Mouse (Mus musculus) kidney, embryonic 14.5 days (tissue): ENCODE measurements around the gene Olfr70. TPM values are rescaled to one million over a fixed set of nuclear protein-coding genes. Genes with fewer than 3 reads are reported as not detected.

Source experiments
- ATAC-seq: fragments of 200-750 bp; cut with Nextera tagmentation; 2 replicates; pipeline ENCODE4 v1.8.0; 2017; ENCODE audit warnings: moderate number of reproducible peaks, mild to moderate bottlenecking, moderate TSS enrichment, moderate library complexity; ENCODE audit not compliant: low FRiP score, low TSS enrichment
- H3K27ac ChIP-seq: fragments of 300-500 bp; sonication (generic); 2 replicates; pipeline ENCODE4 v1.5.1; 2014; ENCODE audit warnings: low read depth, mild to moderate bottlenecking, low read length, moderate library complexity, mixed read lengths
- H3K27me3 ChIP-seq: fragments of 300-500 bp; sonication (generic); 2 replicates; pipeline ENCODE4 v1.6.1; 2014; ENCODE audit warnings: mild to moderate bottlenecking, low read length; ENCODE audit not compliant: control insufficient read depth, insufficient read depth
- H3K36me3 ChIP-seq: fragments of 300-500 bp; sonication (generic); 2 replicates; pipeline ENCODE4 v1.6.1; 2014; ENCODE audit warnings: low read length, mixed read lengths; ENCODE audit not compliant: control insufficient read depth, insufficient read depth
- H3K4me1 ChIP-seq: fragments of 300-500 bp; sonication (generic); 2 replicates; pipeline ENCODE4 v1.6.1; 2014; ENCODE audit warnings: low read length, mixed read lengths; ENCODE audit not compliant: control insufficient read depth, insufficient read depth
- H3K4me2 ChIP-seq: fragments of 300-500 bp; sonication (generic); replicated peaks from 2 replicates; pipeline ENCODE4 v1.6.1; 2014; ENCODE audit warnings: low read depth, mild to moderate bottlenecking, low read length
- H3K4me3 ChIP-seq: fragments of 300-500 bp; sonication (generic); 2 replicates; pipeline ENCODE4 v1.5.1; 2014; ENCODE audit warnings: mild to moderate bottlenecking, low read length
- H3K9ac ChIP-seq: fragments of 300-500 bp; sonication (generic); 2 replicates; pipeline ENCODE4 v1.6.1; 2014; ENCODE audit warnings: low read depth, mild to moderate bottlenecking, low read length, moderate library complexity
- H3K9me3 ChIP-seq: fragments of 300-500 bp; sonication (generic); 2 replicates; pipeline ENCODE4 v1.6.1; 2016; ENCODE audit warnings: low read length; ENCODE audit not compliant: control insufficient read depth
- WGBS: fragments of 180-500 bp; shearing (Covaris S2); extraction: QIAGEN DNeasy Blood & Tissue Kit; methylation state at CpG from one replicate; pipeline ENCODE4 v1.1.7; 2014; 5-methylcytosine and 5-hydroxymethylcytosine counted together
- polyA plus RNA-seq: library from polyadenylated mRNA; unstranded; fragments of >200 nt; fragmentation: Nextera tagmentation; extraction: Ambion mirVana; gene quantifications from 2 replicates; pipeline ENCODE4 v1.2.1, GENCODE M21; 2014

Gene Olfr70
- polyA plus RNA-seq, 1 experiment from 2014 or later: not detected

- ATAC-seq: no peak
- Histone ChIP-seq H3K9me3 (no peaks in the 10 kb centered on the region), H3K9ac (no peak overlapping the region), H3K4me1 (no peaks in the 10 kb centered on the region), H3K27me3 (no peaks in the 10 kb centered on the region), H3K4me3 (no peak overlapping the region), H3K27ac (no peak overlapping the region), H3K36me3 (no peaks in the 10 kb centered on the region), H3K4me2 (no peak overlapping the region)
- 33% methylated on average over 9 of the region's 9 CpGs for WGBS
These were observed 5.3 kb downstream of the Olfr70 start for GRCm38 (mm10) chr4:43695249-43695671.

DNA sequence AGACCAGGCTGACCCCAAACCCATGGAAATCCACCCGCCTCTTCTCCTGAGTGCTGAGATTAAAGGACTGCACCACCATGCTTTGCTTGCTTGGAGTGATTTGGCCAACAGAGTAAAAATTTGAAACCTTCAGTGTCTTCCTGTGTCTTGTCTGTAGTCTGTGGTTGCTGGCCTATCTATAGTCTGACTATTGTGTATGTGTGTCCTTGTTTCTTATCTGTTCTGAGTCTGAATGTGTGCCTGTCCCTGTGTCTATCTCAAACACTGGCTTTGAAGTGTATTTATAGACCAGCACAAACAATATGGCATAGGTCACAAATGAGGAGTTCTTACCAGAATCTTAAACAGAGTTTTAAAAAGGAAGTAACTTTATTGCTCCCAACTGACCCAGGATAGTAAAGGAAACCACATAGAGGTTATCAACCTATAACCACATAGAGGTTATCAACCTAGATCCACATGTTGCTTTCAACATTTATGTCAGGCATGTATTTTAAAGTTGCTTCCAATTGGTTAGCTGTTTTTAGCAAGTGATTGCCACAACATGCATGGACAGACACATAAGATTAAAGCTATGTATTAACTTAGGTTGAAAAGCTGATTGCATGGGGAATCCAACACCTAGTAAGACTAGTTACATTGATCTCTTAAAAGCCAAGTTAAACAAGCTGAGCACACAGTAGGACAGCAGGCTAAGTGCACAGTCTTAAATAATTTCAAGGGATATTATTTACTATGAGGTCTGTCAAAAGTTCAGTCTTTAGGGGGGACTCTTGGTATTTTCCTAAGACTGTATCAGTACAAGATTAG lies 6.0 kb downstream of the Olfr70 start:
- Histone ChIP-seq H3K9me3 (no peaks in the 10 kb centered on the region), H3K4me1 (no peaks in the 10 kb centered on the region), H3K36me3 (no peaks in the 10 kb centered on the region), H3K27ac (no peak overlapping the region), H3K4me2 (no peak overlapping the region), H3K27me3 (no peaks in the 10 kb centered on the region), H3K4me3 (no peak overlapping the region), H3K9ac (no peak overlapping the region)
- 84% methylated on average over 1 of the region's 1 CpGs for WGBS
- no peak for ATAC-seq

DNA sequence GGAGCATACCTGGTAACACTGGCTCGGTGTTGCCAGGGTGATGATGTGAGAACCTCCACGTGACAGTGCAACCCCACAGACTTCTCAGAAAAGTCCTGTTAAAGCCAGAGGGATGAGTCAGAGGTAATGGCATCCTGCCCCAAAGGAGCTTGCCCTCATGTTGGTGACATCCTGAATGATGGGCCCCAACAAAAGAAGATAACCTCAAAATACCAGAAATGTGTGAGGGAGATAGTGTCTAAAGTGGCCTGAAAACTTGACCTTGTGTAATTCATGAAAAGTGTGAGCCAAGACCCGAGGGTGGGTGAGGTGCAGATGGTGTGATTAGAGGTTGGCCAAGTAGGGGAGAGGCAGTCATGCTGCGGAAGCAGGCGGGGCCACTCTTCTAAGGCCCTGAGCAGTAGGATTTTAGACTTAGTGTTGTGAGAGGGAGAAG lies 6.8 kb downstream of the Olfr70 start:
- no peak overlapping the region for H3K4me3 ChIP-seq
- no peak overlapping the region for H3K4me2 ChIP-seq
- H3K9me3 ChIP-seq: no peaks in the 10 kb centered on the region
- no peak overlapping the region for H3K27ac ChIP-seq
- no peaks in the 10 kb centered on the region for H3K27me3 ChIP-seq
- no peak overlapping the region for H3K9ac ChIP-seq
- no peaks in the 10 kb centered on the region for H3K4me1 ChIP-seq
- 77% methylated on average over 5 of the region's 5 CpGs for WGBS
- H3K36me3 ChIP-seq: no peaks in the 10 kb centered on the region
- no peak for ATAC-seq

DNA sequence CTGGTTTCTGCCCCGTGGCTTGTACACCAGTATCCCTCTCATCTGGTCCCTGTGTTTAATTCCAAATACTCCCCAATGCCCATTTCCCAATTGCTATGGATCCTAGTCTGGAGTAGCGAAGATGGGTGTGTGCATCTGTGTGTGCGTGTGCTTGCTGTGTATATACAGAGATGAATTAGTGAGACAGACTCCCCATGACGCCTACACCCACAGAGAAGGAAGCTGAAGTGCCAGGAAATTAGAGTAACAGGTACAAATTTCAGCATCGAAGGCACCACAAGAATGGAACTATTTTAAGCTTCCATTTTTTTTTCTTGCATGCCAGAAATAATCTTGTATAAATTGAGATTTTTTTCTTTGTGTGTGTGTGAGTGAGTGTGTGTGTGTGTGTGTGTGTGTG lies 9.6 kb downstream of the Olfr70 start:
- WGBS: 86% methylated on average over 5 of the region's 5 CpGs
- no peak overlapping the region for H3K27ac ChIP-seq

DNA sequence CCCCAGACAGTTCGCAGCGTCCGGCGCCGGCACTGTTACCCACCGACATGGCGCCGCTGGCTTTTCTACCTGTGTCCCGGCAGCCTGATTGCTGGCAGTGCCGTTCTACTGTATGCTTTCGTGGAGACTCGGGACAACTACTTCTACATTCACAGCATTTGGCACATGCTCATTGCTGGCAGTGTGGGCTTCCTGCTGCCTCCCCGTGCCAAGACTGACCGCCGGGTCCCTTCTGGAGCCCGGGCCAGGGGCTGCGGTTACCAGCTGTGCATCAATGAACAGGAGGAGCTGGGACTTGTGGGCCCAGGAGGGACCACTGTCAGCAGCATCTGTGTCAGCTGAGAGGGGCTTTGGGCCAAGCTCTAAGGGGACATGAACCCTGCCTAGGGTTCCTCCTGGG lies 10.6 kb downstream of the Olfr70 start:
- H3K27ac ChIP-seq: no peak overlapping the region
- 96% methylated on average over 17 of the region's 17 CpGs for WGBS
- no peak overlapping the region for H3K9ac ChIP-seq
- H3K9me3 ChIP-seq: no peaks in the 10 kb centered on the region
- no peaks in the 10 kb centered on the region for H3K4me1 ChIP-seq
- no peak for ATAC-seq
- no peak overlapping the region for H3K4me3 ChIP-seq
- H3K36me3 ChIP-seq: no peaks in the 10 kb centered on the region
- no peak overlapping the region for H3K4me2 ChIP-seq
- H3K27me3 ChIP-seq: no peaks in the 10 kb centered on the region

More for the DNA sequence above, 9.6 kb downstream of the Olfr70 start:
- no peak for ATAC-seq
- Histone ChIP-seq H3K9me3 (no peaks in the 10 kb centered on the region), H3K27me3 (no peaks in the 10 kb centered on the region), H3K36me3 (no peaks in the 10 kb centered on the region), H3K4me3 (no peak overlapping the region), H3K9ac (no peak overlapping the region), H3K4me2 (no peak overlapping the region), H3K4me1 (no peaks in the 10 kb centered on the region)

DNA sequence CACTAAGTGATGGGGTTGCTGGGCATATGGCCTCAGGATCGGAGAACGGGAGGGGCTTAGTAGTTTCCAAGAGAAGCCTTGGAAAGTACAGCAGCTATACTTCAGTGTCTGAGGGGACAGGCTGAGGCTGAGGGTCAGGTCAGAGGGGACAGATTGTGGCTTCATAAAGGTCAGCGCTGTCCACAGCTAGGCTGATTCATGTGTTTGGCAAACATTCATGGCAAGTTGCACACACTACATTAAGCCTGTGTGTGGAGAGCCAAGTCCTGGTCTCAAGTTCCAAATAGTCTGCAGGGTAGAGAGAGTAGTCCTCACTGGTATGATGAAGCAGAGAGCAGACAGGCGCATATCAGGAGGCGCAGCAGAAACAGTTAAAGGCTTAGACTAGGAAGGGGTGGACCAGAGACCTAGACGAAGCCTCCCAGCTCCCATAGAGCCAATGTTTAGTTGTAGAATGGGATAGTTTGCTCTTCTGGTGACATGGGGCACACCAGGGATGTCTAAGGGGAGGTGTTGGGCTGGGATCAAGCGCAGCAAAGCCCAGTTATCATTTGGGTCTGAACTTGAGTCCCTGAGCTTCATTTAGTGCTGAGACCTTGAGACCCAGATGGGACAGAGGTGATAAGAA lies 21.1 kb downstream of the Olfr70 start:
- Histone ChIP-seq H3K36me3 (peaks cover 7% of the 10 kb centered on the region), H3K4me2 (no peak overlapping the region), H3K4me3 (no peak overlapping the region), H3K9me3 (no peaks in the 10 kb centered on the region), H3K27me3 (no peaks in the 10 kb centered on the region), H3K4me1 (no peaks in the 10 kb centered on the region), H3K27ac (no peak overlapping the region), H3K9ac (no peak overlapping the region)
- 84% methylated on average over 7 of the region's 7 CpGs for WGBS
- no peak for ATAC-seq

DNA sequence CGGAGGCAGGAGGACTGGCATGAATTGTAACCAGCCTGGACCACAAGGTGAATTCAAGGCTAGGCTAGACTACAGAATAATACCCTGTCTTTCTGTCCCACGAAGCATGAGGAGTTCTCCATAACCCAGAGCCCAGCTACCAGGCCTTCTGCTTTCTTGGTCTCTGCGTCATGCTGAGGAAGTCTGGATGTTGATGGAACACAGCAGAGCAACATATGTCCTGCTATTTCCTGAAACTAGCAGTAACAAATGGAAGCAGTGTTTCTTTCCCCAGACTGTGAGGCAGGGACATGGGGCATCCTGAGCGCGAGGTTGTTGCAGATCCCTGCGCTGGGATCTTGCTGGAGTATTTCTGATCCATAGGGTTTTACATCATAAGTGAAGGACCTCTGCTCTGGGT lies 22.1 kb downstream of the Olfr70 start:
- Histone ChIP-seq H3K4me3 (no peak overlapping the region), H3K36me3 (peaks cover 7% of the 10 kb centered on the region), H3K27me3 (no peaks in the 10 kb centered on the region), H3K4me2 (no peak overlapping the region), H3K9ac (no peak overlapping the region), H3K4me1 (no peaks in the 10 kb centered on the region), H3K9me3 (no peaks in the 10 kb centered on the region), H3K27ac (no peak overlapping the region)
- WGBS: 93% methylated on average over 6 of the region's 6 CpGs
- ATAC-seq: no peak

GRCm38 (mm10) chr4:43675608-43676007 lies 25.0 kb downstream of the Olfr70 start:
- H3K4me3 ChIP-seq: no peak overlapping the region
- no peaks in the 10 kb centered on the region for H3K9me3 ChIP-seq
- H3K9ac ChIP-seq: no peak overlapping the region
- H3K36me3 ChIP-seq: peaks cover 2% of the 10 kb centered on the region; the same call in 1 of the 2 replicates
- H3K27ac ChIP-seq: no peak overlapping the region
- H3K4me2 ChIP-seq: no peak overlapping the region
- no peak for ATAC-seq
- WGBS: 72% methylated on average over 4 of the region's 4 CpGs
- no peaks in the 10 kb centered on the region for H3K4me1 ChIP-seq
- H3K27me3 ChIP-seq: no peaks in the 10 kb centered on the region

DNA sequence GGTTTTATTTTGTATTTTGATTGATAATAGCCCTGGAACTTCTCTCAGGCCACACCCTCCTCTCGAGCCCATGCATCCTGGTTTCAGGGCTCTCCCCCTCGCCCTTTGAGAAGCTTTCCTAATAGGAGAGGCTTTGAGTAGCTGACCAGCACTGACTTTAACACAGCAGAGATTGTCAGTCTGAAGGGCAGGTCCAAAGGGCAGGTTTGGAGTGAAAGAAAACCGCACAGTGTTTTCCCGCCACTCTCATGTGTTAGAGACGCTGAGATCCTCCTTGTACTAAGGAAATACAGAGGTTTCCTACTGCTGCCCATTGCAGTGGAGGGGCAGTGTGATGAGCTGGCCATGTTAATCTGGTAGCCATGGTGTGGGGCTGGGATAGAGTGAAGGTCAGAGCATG lies 25.6 kb downstream of the Olfr70 start:
- Histone ChIP-seq H3K27me3 (no peaks in the 10 kb centered on the region), H3K36me3 (peaks cover 2% of the 10 kb centered on the region; the same call in 1 of the 2 replicates), H3K9me3 (no peaks in the 10 kb centered on the region), H3K4me1 (peaks cover 2% of the 10 kb centered on the region), H3K4me3 (no peak overlapping the region), H3K9ac (no peak overlapping the region), H3K4me2 (no peak overlapping the region), H3K27ac (no peak overlapping the region)
- no peak for ATAC-seq
- WGBS: 83% methylated on average over 5 of the region's 5 CpGs
